In the genomic region with DNA sequence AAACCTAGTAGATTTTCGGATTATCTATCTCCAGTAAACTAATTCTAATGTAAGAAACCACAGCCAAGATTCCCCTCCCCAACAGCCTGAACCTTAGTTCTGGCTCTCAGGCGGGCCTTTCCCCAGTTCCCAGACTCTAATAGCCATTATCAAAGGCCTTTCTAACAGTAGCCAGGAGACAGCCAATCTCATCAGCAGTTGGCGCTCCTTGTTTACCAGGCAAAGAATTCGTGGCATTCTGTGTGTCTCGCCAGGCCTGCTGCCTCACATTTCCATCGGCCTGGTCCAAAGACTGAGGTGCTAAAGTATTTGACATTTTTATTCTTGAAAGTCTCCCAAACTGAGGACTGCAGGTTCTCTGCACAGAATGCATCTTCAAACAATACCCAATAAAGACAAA, we compare ENCODE assay signal across 16 mouse cellular contexts. TPM values are rescaled to one million over a fixed set of nuclear protein-coding genes. Genes with fewer than 3 reads are reported as not detected.
DNase-seq lines count a peak whose midpoint lies in the region; ATAC-seq and TF ChIP-seq lines count a peak whose summit lies in the region.
"Had no signal": no experiment of that assay in that cellular context is flagged by ENCODE, and none has a peak within 500 bp of the region (broad histone marks: within the 10 kb centered on the region; RNA-seq: fewer than 3 reads in every experiment).

No protein-coding gene starts in this region.

- no peak for ATAC-seq in forebrain, embryonic 14.5 days
- no peak for ATAC-seq in forebrain, embryonic 15.5 days (replicated peaks)
- ATAC-seq in hindbrain, embryonic 11.5 days (ENCODE audit: low FRiP score): no peak
- no peak for ATAC-seq in hindbrain, embryonic 12.5 days (ENCODE audit: low FRiP score)

- no peak for TF ChIP-seq CTCF in thymus, adult 2 months (IDR thresholded peaks at IDR 0.05; ENCODE audit: borderline replicate concordance, control insufficient read depth, extremely low read depth, insufficient read depth, low read length, poor library complexity)

- 12% methylated on average over 6 of the region's 6 CpGs for WGBS in forebrain, embryonic 14.5 days
- WGBS in forebrain, embryonic 15.5 days: 14% methylated on average over 6 of the region's 6 CpGs
- 20% methylated on average over 6 of the region's 6 CpGs for WGBS in hindbrain, embryonic 11.5 days
- WGBS in hindbrain, embryonic 12.5 days: 20% methylated on average over 6 of the region's 6 CpGs
- WGBS in thymus, adult 2 months: 92% methylated on average over 6 of the region's 6 CpGs

- no peak overlapping the region for H3K27ac ChIP-seq in forebrain, embryonic 14.5 days (ENCODE audit: low read depth, low read length)
- no peak overlapping the region for H3K27ac ChIP-seq in forebrain, embryonic 15.5 days (replicated peaks)
- H3K27ac ChIP-seq in hindbrain, embryonic 11.5 days (ENCODE audit: low read depth, low read length): no peak overlapping the region
- no peak overlapping the region for H3K27ac ChIP-seq in hindbrain, embryonic 12.5 days
- no peak overlapping the region for H3K27ac ChIP-seq in thymus, adult 2 months (ENCODE audit: control insufficient read depth, insufficient read depth, low read length)
- H3K27ac ChIP-seq: hindbrain, embryonic 15.5 days; kidney, embryonic 15.5 days; limb, embryonic 10.5 days; liver, embryonic 15.5 days; midbrain, embryonic 12.5 days; neural tube, embryonic 13.5 days had no signal

- no peaks in the 10 kb centered on the region for H3K36me3 ChIP-seq in forebrain, embryonic 14.5 days (ENCODE audit: control insufficient read depth, insufficient read depth, low read length)
- no peaks in the 10 kb centered on the region for H3K36me3 ChIP-seq in forebrain, embryonic 15.5 days
- H3K36me3 ChIP-seq in hindbrain, embryonic 11.5 days (ENCODE audit: control insufficient read depth, insufficient read depth, low read length): no peaks in the 10 kb centered on the region
- H3K36me3 ChIP-seq in hindbrain, embryonic 12.5 days: no peaks in the 10 kb centered on the region
- no peaks in the 10 kb centered on the region for H3K36me3 ChIP-seq in thymus, adult 2 months (ENCODE audit: control insufficient read depth, insufficient read depth, low read length)
- H3K36me3 ChIP-seq: hindbrain, embryonic 15.5 days; kidney, embryonic 15.5 days; limb, embryonic 10.5 days; liver, embryonic 15.5 days; midbrain, embryonic 12.5 days; neural tube, embryonic 13.5 days had no signal

- intact Hi-C loops in heart, postnatal 10 days (cut with DNase I): no loop called here

- H3K9ac ChIP-seq in forebrain, embryonic 14.5 days (ENCODE audit: low read length): no peak overlapping the region
- H3K9ac ChIP-seq in forebrain, embryonic 15.5 days (replicated peaks): no peak overlapping the region
- no peak overlapping the region for H3K9ac ChIP-seq in hindbrain, embryonic 11.5 days (ENCODE audit: low read depth, low read length)
- H3K9ac ChIP-seq in hindbrain, embryonic 12.5 days: no peak overlapping the region
- H3K9ac ChIP-seq: hindbrain, embryonic 15.5 days; kidney, embryonic 15.5 days; liver, embryonic 15.5 days; midbrain, embryonic 12.5 days; neural tube, embryonic 13.5 days had no signal

- DNase-seq in forebrain, embryonic 14.5 days (ENCODE audit: low spot score): peak; percentile 66
- peak; percentile 14 for DNase-seq in hindbrain, embryonic 11.5 days (ENCODE audit: low spot score)
- peak; percentile 32 for DNase-seq in embryo, embryonic 11 days
- peak; percentile 51 to 62 for DNase-seq in heart, postnatal 10 days
- no peak for DNase-seq in thymus, adult 2 months
- DNase-seq in B cell, adult 2 months: no peak
- DNase-seq: cerebellum, postnatal 14 days had no signal

- no peaks in the 10 kb centered on the region for H3K27me3 ChIP-seq in forebrain, embryonic 14.5 days (replicated peaks; ENCODE audit: control insufficient read depth, insufficient read depth, low read length)
- no peaks in the 10 kb centered on the region for H3K27me3 ChIP-seq in forebrain, embryonic 15.5 days
- H3K27me3 ChIP-seq in hindbrain, embryonic 11.5 days (ENCODE audit: control insufficient read depth, insufficient read depth, low read length): no peaks in the 10 kb centered on the region
- H3K27me3 ChIP-seq in hindbrain, embryonic 12.5 days: no peaks in the 10 kb centered on the region
- H3K27me3 ChIP-seq in thymus, adult 2 months (ENCODE audit: control insufficient read depth, insufficient read depth, low read length): no peaks in the 10 kb centered on the region
- H3K27me3 ChIP-seq: hindbrain, embryonic 15.5 days; kidney, embryonic 15.5 days; liver, embryonic 15.5 days; midbrain, embryonic 12.5 days; neural tube, embryonic 13.5 days had no signal

- no peak overlapping the region for H3K4me3 ChIP-seq in forebrain, embryonic 14.5 days (ENCODE audit: low read depth, low read length)
- H3K4me3 ChIP-seq in forebrain, embryonic 15.5 days: no peak overlapping the region
- no peak overlapping the region for H3K4me3 ChIP-seq in hindbrain, embryonic 11.5 days (ENCODE audit: low read depth, low read length)
- no peak overlapping the region for H3K4me3 ChIP-seq in hindbrain, embryonic 12.5 days
- no peak overlapping the region for H3K4me3 ChIP-seq in thymus, adult 2 months (ENCODE audit: control insufficient read depth, insufficient read depth, low read length)
- H3K4me3 ChIP-seq: erythroblast, embryonic 14.5 days; hindbrain, embryonic 15.5 days; kidney, embryonic 15.5 days; limb, embryonic 10.5 days; liver, embryonic 15.5 days; midbrain, embryonic 12.5 days; neural tube, embryonic 13.5 days had no signal

- no peaks in the 10 kb centered on the region for H3K9me3 ChIP-seq in forebrain, embryonic 14.5 days (replicated peaks; ENCODE audit: control insufficient read depth, low read length)
- H3K9me3 ChIP-seq in forebrain, embryonic 15.5 days: no peaks in the 10 kb centered on the region
- no peaks in the 10 kb centered on the region for H3K9me3 ChIP-seq in hindbrain, embryonic 11.5 days (ENCODE audit: control insufficient read depth, low read length)
- H3K9me3 ChIP-seq in hindbrain, embryonic 12.5 days (replicated peaks): no peaks in the 10 kb centered on the region
- H3K9me3 ChIP-seq: hindbrain, embryonic 15.5 days; kidney, embryonic 15.5 days; limb, embryonic 10.5 days; liver, embryonic 15.5 days; midbrain, embryonic 12.5 days; neural tube, embryonic 13.5 days had no signal

- H3K4me1 ChIP-seq in forebrain, embryonic 14.5 days (ENCODE audit: control insufficient read depth, insufficient read depth, low read length): no peaks in the 10 kb centered on the region
- H3K4me1 ChIP-seq in forebrain, embryonic 15.5 days: 0 out of 2 replicates have a peak, but pooled peaks cover 13% of the 10 kb centered on the region
- H3K4me1 ChIP-seq in hindbrain, embryonic 11.5 days (replicated peaks; ENCODE audit: control insufficient read depth, insufficient read depth, low read length): no peaks in the 10 kb centered on the region
- H3K4me1 ChIP-seq in hindbrain, embryonic 12.5 days: 0 out of 2 replicates have a peak, but pooled peaks cover 5% of the 10 kb centered on the region
- H3K4me1 ChIP-seq in thymus, adult 2 months (replicated peaks; ENCODE audit: control insufficient read depth, insufficient read depth, low read length): no peaks in the 10 kb centered on the region
- H3K4me1 ChIP-seq: hindbrain, embryonic 15.5 days; kidney, embryonic 15.5 days; limb, embryonic 10.5 days; liver, embryonic 15.5 days; neural tube, embryonic 13.5 days had no signal

- no peak for TF ChIP-seq POLR2A in thymus, adult 2 months (IDR thresholded peaks at IDR 0.05; ENCODE audit: control insufficient read depth, extremely low read depth, insufficient read depth, low read length, poor library complexity)

- H3K4me2 ChIP-seq in forebrain, embryonic 14.5 days (ENCODE audit: low read length): no peak overlapping the region
- no peak overlapping the region for H3K4me2 ChIP-seq in forebrain, embryonic 15.5 days (replicated peaks)
- H3K4me2 ChIP-seq in hindbrain, embryonic 11.5 days (replicated peaks; ENCODE audit: low read depth, low read length): no peak overlapping the region
- no peak overlapping the region for H3K4me2 ChIP-seq in hindbrain, embryonic 12.5 days (replicated peaks)
- H3K4me2 ChIP-seq: hindbrain, embryonic 15.5 days; kidney, embryonic 15.5 days; liver, embryonic 15.5 days; midbrain, embryonic 12.5 days; neural tube, embryonic 13.5 days had no signal

RNA-seq across cellular contexts. Expression of a gene that starts 24.6 kb away (rescaled TPM):
- 13.4 and 16.9 TPM in 2 replicates for polyA plus RNA-seq in forebrain, embryonic 14.5 days (2014; fragmentation: Nextera tagmentation; extraction: Ambion mirVana)
- polyA plus RNA-seq in forebrain, embryonic 15.5 days (2015; fragmentation: Nextera tagmentation; extraction: Ambion mirVana): 21.6 and 23.7 TPM in 2 replicates
- 22.6 and 23.7 TPM in 2 replicates for polyA plus RNA-seq in hindbrain, embryonic 11.5 days (2014; fragmentation: Nextera tagmentation; extraction: Ambion mirVana)
- polyA plus RNA-seq in hindbrain, embryonic 12.5 days (2016; fragmentation: Nextera tagmentation; extraction: Ambion mirVana): 25.7 and 29.2 TPM in 2 replicates
- total RNA-seq in heart, postnatal 10 days (2021): 10 to 100 TPM; 19.7 to 24.6 TPM
- 12.3 and 15.5 TPM in 2 replicates for polyA plus RNA-seq in thymus, adult 2 months (2012; rRNA removed)

Comparison
In these comparisons a context has a peak if more than half of its experiments do, and no peak if none do; other contexts are left out.
1. DNase-seq: peak in forebrain, embryonic 14.5 days (single experiment), hindbrain, embryonic 11.5 days (single experiment), embryo, embryonic 11 days (single experiment) and heart, postnatal 10 days (2 of 2); none in thymus, adult 2 months (single experiment) and B cell, adult 2 months (0 of 2).